Mouse (Mus musculus): ENCODE data around the gene Spa17. TPM values are rescaled to one million over a fixed set of nuclear protein-coding genes. Genes with fewer than 3 reads are reported as not detected.

Gene Spa17
- polyA plus RNA-seq, 1 experiment = 2.7 TPM

DNA sequence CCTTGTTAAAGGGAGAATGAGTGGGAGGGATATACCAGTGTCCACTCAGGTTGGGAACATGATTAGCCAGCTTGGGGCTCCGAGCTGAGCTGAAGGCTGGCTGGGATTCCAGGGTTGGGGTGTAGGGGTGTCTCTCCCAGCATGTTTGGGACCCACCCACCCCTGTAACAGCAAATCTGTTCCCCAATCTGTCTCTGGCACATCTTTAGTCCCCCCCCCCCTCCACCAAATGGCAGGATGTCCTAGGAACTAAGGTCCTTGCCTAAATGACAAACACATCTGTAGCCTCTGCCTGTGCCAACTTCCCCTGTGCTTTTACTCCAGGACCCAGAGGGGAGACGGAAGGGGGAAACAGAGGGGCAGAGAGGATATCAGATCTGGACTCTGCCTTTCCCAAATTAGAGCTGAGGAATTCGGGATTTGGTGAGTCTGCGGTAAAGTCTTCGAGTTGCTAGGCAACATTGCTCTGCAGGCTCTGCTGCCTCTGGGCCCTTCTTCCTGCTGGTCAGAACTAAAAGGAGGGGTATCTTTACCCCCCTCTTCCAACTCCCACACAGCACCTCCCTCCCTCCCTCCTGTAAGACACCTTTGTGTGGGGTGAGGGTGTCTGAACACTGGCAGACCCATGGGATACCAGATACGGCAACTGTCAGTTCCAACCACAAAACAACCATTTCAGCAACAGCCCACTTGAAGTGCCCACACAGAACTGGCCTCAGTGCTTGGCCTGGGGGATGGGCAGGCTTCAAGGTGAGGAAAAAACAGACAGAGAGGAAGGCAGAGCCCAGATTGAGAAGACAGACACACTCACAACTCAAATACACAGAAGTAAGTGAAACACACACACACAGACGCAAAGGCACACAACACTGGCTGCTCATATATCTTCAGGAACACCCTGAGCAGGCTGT lies 58.4 kb downstream of the Spa17 start, which contains the start of gene Siae:
Siae (plus strand) TSS at position 861 of the 911 bp plus-strand sequence.
- H3K4me2 ChIP-seq (ENCODE audit: low read depth) = peak within 1 kb of the TSS; percentile 5
- H3K79me2 ChIP-seq (ENCODE audit: control insufficient read depth, insufficient read depth) = no peaks in the 10 kb centered on the region
- no peaks in the 10 kb centered on the region for H3K36me3 ChIP-seq (ENCODE audit: control insufficient read depth, insufficient read depth)
- TF ChIP-seq E2F4 (IDR thresholded peaks at IDR 0.05; ENCODE audit: insufficient read depth) (no peak), POLR2A (IDR thresholded peaks at IDR 0.05; ENCODE audit: insufficient read length, low read depth) (no peak), SRF (IDR thresholded peaks at IDR 0.05; ENCODE audit: control insufficient read depth, insufficient read length, low read depth) (no peak), USF1 (IDR thresholded peaks at IDR 0.05; ENCODE audit: low read depth) (no peak), MAX (IDR thresholded peaks at IDR 0.05; ENCODE audit: low read depth) (no peak), TCF3 (IDR thresholded peaks at IDR 0.05; ENCODE audit: insufficient read length, low read depth) (no peak), TCF12 (IDR thresholded peaks at IDR 0.05; ENCODE audit: insufficient read depth, poor library complexity, severe bottlenecking) (no peak), REST (IDR thresholded peaks at IDR 0.05; ENCODE audit: insufficient read depth, insufficient read length) (no peak), MYOD1 (IDR thresholded peaks at IDR 0.05; ENCODE audit: control insufficient read depth in 1 of 3, insufficient read length in 2 of 3, low read depth in 2 of 3) (no peak), MYOG (IDR thresholded peaks at IDR 0.05; ENCODE audit: control insufficient read depth in 1 of 3, insufficient read depth in 1 of 3, insufficient read length in 2 of 3, low read depth in 2 of 3) (no peak), CEBPB (IDR thresholded peaks at IDR 0.05; ENCODE audit: insufficient read depth, poor library complexity, severe bottlenecking) (no peak), POLR2AphosphoS2 (IDR thresholded peaks at IDR 0.05; ENCODE audit: insufficient read length, low read depth) (no peak)
- no peak within 1 kb of the TSS for H3K4me3 ChIP-seq
- peaks cover 5% of the 10 kb centered on the region for H3K27me3 ChIP-seq (ENCODE audit: control insufficient read depth, insufficient read depth, insufficient read length)
- no peak within 1 kb of the TSS for H3ac ChIP-seq (ENCODE audit: control insufficient read depth, insufficient read length)

- Histone ChIP-seq H3K36me3 (ENCODE audit: control insufficient read depth, insufficient read depth) (no peaks in the 10 kb centered on the region), H3ac (ENCODE audit: control insufficient read depth, insufficient read length) (no peak overlapping the region), H3K27me3 (ENCODE audit: control insufficient read depth, insufficient read depth, insufficient read length) (peaks cover 5% of the 10 kb centered on the region), H3K79me2 (ENCODE audit: control insufficient read depth, insufficient read depth) (no peaks in the 10 kb centered on the region), H3K4me2 (ENCODE audit: low read depth) (no peak overlapping the region), H3K4me3 (no peak overlapping the region)
- TF ChIP-seq TCF12 (IDR thresholded peaks at IDR 0.05; ENCODE audit: insufficient read depth, poor library complexity, severe bottlenecking) = no peak
- no peak for TF ChIP-seq SRF (IDR thresholded peaks at IDR 0.05; ENCODE audit: control insufficient read depth, insufficient read length, low read depth)
- TF ChIP-seq REST (IDR thresholded peaks at IDR 0.05; ENCODE audit: insufficient read depth, insufficient read length) = no peak
- TF ChIP-seq POLR2A (IDR thresholded peaks at IDR 0.05; ENCODE audit: insufficient read length, low read depth) = no peak
- TF ChIP-seq MAX (IDR thresholded peaks at IDR 0.05; ENCODE audit: low read depth) = no peak
- TF ChIP-seq CEBPB (IDR thresholded peaks at IDR 0.05; ENCODE audit: insufficient read depth, poor library complexity, severe bottlenecking) = no peak
- TF ChIP-seq USF1 (IDR thresholded peaks at IDR 0.05; ENCODE audit: low read depth) = no peak
- TF ChIP-seq POLR2AphosphoS2 (IDR thresholded peaks at IDR 0.05; ENCODE audit: insufficient read length, low read depth) = no peak
- TF ChIP-seq E2F4 (IDR thresholded peaks at IDR 0.05; ENCODE audit: insufficient read depth) = no peak
- TF ChIP-seq MYOG (IDR thresholded peaks at IDR 0.05; ENCODE audit: control insufficient read depth in 1 of 3, insufficient read depth in 1 of 3, insufficient read length in 2 of 3, low read depth in 2 of 3) = no peak
- TF ChIP-seq TCF3 (IDR thresholded peaks at IDR 0.05; ENCODE audit: insufficient read length, low read depth) = no peak
- TF ChIP-seq MYOD1 (IDR thresholded peaks at IDR 0.05; ENCODE audit: control insufficient read depth in 1 of 3, insufficient read length in 2 of 3, low read depth in 2 of 3) = no peak
Observed at GRCm38 (mm10) chr9:37554279-37554678, 59.2 kb downstream of the Spa17 start.

Other genes starting within 250 kb of the Spa17 start
- not detected for gene Hepacam, start 246.4 kb downstream of the Spa17 start, polyA plus RNA-seq (2012; fragmentation: generic; extraction: Trizol)
- not detected for gene Robo4, start 211.8 kb downstream of the Spa17 start, polyA plus RNA-seq (2012; fragmentation: generic; extraction: Trizol)
- gene Robo3, start 180.5 kb downstream of the Spa17 start, polyA plus RNA-seq (2012; fragmentation: generic; extraction: Trizol) = 0.01 TPM
- gene Msantd2, start 124.4 kb downstream of the Spa17 start, polyA plus RNA-seq (2012; fragmentation: generic; extraction: Trizol) = 4.0 TPM
- gene Esam, start 85.6 kb downstream of the Spa17 start, polyA plus RNA-seq (2012; fragmentation: generic; extraction: Trizol) = 0.04 TPM
- gene Vsig2, start 74.5 kb downstream of the Spa17 start, polyA plus RNA-seq (2012; fragmentation: generic; extraction: Trizol) = not detected
- gene Nrgn, start 60.8 kb downstream of the Spa17 start, polyA plus RNA-seq (2012; fragmentation: generic; extraction: Trizol) = 0.42 TPM
- gene Siae, start 58.0 kb downstream of the Spa17 start, polyA plus RNA-seq (2012; fragmentation: generic; extraction: Trizol) = 0.60 TPM
- 93.3 TPM for gene Tbrg1, start 43.6 kb upstream of the Spa17 start, polyA plus RNA-seq (2012; fragmentation: generic; extraction: Trizol)
- 0.02 TPM for gene Panx3, start 55.5 kb upstream of the Spa17 start, polyA plus RNA-seq (2012; fragmentation: generic; extraction: Trizol)
- not detected for gene Olfr160, start 102.5 kb upstream of the Spa17 start, polyA plus RNA-seq (2012; fragmentation: generic; extraction: Trizol)
- gene Olfr874, start 131.4 kb upstream of the Spa17 start, polyA plus RNA-seq (2012; fragmentation: generic; extraction: Trizol) = not detected
- not detected for gene Olfr875, start 158.1 kb upstream of the Spa17 start, polyA plus RNA-seq (2012; fragmentation: generic; extraction: Trizol)
- gene Olfr876, start 189.3 kb upstream of the Spa17 start, polyA plus RNA-seq (2012; fragmentation: generic; extraction: Trizol) = not detected
- gene Olfr877, start 240.5 kb upstream of the Spa17 start, polyA plus RNA-seq (2012; fragmentation: generic; extraction: Trizol) = not detected